Mouse (Mus musculus) ZHBTc4 (cell line): Measurements from ENCODE around the gene Rb1.

Experiments
- DNase-seq: peaks from one replicate; pipeline ENCODE4 v3.0.0-alpha.2; 2011; ENCODE audit warnings: low read depth, low spot score

The Rb1 gene

GRCm38 (mm10) chr14:73162192-73162800 lies 163.3 kb downstream of the Rb1 start:
- DNase-seq: no peak

GRCm38 (mm10) chr14:73161303-73161702 lies 164.3 kb downstream of the Rb1 start:
- no peak for DNase-seq

GRCm38 (mm10) chr14:73148125-73148524 lies 177.5 kb downstream of the Rb1 start:
- DNase-seq: no peak

- no peak for DNase-seq
Measured at GRCm38 (mm10) chr14:73146721-73147120, 178.9 kb downstream of the Rb1 start.

- no peak for DNase-seq
Measured at GRCm38 (mm10) chr14:73145531-73145930, 180.1 kb downstream of the Rb1 start.

GRCm38 (mm10) chr14:73143710-73144420 lies 181.8 kb downstream of the Rb1 start:
- DNase-seq: peak; percentile 1

GRCm38 (mm10) chr14:73142896-73143709 lies 182.5 kb downstream of the Rb1 start:
- peak; percentile 73 for DNase-seq

GRCm38 (mm10) chr14:73142421-73142895 lies 183.2 kb downstream of the Rb1 start:
- no peak for DNase-seq

GRCm38 (mm10) chr14:73141800-73142199 lies 183.8 kb downstream of the Rb1 start:
- no peak for DNase-seq

- no peak for DNase-seq
Measured at GRCm38 (mm10) chr14:73139866-73140265, 185.8 kb downstream of the Rb1 start.

GRCm38 (mm10) chr14:73138483-73138882 lies 187.1 kb downstream of the Rb1 start:
- DNase-seq: no peak

- DNase-seq: no peak
Measured at GRCm38 (mm10) chr14:73137234-73137633, 188.4 kb downstream of the Rb1 start.
